Mouse (Mus musculus): ENCODE measurements around the gene F930015N05Rik.

F930015N05Rik gene

GRCm38 (mm10) chr11:64386333-64386732 is 50.1 kb downstream of the F930015N05Rik start:
- DNase-seq (ENCODE audit: extremely low spot score, low read depth, low spot score), result no peak
